Mouse (Mus musculus): ENCODE results near the gene Trim8. TPM values are rescaled to one million over a fixed set of nuclear protein-coding genes. Genes with fewer than 3 reads are reported as not detected.

Trim8 gene
- polyA plus RNA-seq, 1 experiment from 2014 or later = 18.0 TPM

GRCm38 (mm10) chr19:46457798-46458197, 43.7 kb upstream of the Trim8 start:
- Histone ChIP-seq H3K4me2 (ENCODE audit: low read depth, severe bottlenecking) (no peak overlapping the region), H3K27me3 (ENCODE audit: control insufficient read depth, insufficient read depth, low read length) (no peaks in the 10 kb centered on the region), H3K4me3 (ENCODE audit: low read depth, low read length) (no peak overlapping the region), H3K4me1 (ENCODE audit: control insufficient read depth, insufficient read depth, low read length) (peaks cover 6% of the 10 kb centered on the region; the same call in 1 of the 2 replicates), H3K27ac (replicated peaks; ENCODE audit: low read depth, low read length) (no peak overlapping the region), H3K36me3 (ENCODE audit: control insufficient read depth, insufficient read depth, low read length) (peaks cover 8% of the 10 kb centered on the region), H3K9me3 (ENCODE audit: control insufficient read depth, low read length) (no peaks in the 10 kb centered on the region), H3K9ac (ENCODE audit: low read length) (no peak overlapping the region)
- ATAC-seq (ENCODE audit: insufficient number of reproducible peaks, low FRiP score, low TSS enrichment, low read depth) (no peak), DNase-seq (ENCODE audit: low spot score) (no peak)
- 86% methylated on average over 5 of the region's 5 CpGs for WGBS

- DNase-seq (ENCODE audit: low spot score) (no peak), ATAC-seq (ENCODE audit: insufficient number of reproducible peaks, low FRiP score, low TSS enrichment, low read depth) (no peak)
- Histone ChIP-seq H3K27ac (replicated peaks; ENCODE audit: low read depth, low read length) (no peak overlapping the region), H3K4me2 (ENCODE audit: low read depth, severe bottlenecking) (no peak overlapping the region), H3K9me3 (ENCODE audit: control insufficient read depth, low read length) (no peaks in the 10 kb centered on the region), H3K36me3 (ENCODE audit: control insufficient read depth, insufficient read depth, low read length) (peaks cover 6% of the 10 kb centered on the region), H3K27me3 (ENCODE audit: control insufficient read depth, insufficient read depth, low read length) (no peaks in the 10 kb centered on the region), H3K4me1 (ENCODE audit: control insufficient read depth, insufficient read depth, low read length) (peaks cover 6% of the 10 kb centered on the region; the same call in 1 of the 2 replicates), H3K4me3 (ENCODE audit: low read depth, low read length) (no peak overlapping the region), H3K9ac (ENCODE audit: low read length) (no peak overlapping the region)
- WGBS = 83% methylated on average over 10 of the region's 10 CpGs
These were observed 42.2 kb upstream of the Trim8 start for GRCm38 (mm10) chr19:46459256-46459655.

GRCm38 (mm10) chr19:46459889-46460288, 41.6 kb upstream of the Trim8 start:
- ATAC-seq (ENCODE audit: insufficient number of reproducible peaks, low FRiP score, low TSS enrichment, low read depth) = no peak
- H3K27me3 ChIP-seq (ENCODE audit: control insufficient read depth, insufficient read depth, low read length) = no peaks in the 10 kb centered on the region
- 88% methylated on average over 2 of the region's 2 CpGs for WGBS
- no peak overlapping the region for H3K27ac ChIP-seq (replicated peaks; ENCODE audit: low read depth, low read length)
- DNase-seq (ENCODE audit: low spot score) = no peak
- no peak overlapping the region for H3K4me3 ChIP-seq (ENCODE audit: low read depth, low read length)
- no peaks in the 10 kb centered on the region for H3K9me3 ChIP-seq (ENCODE audit: control insufficient read depth, low read length)
- peaks cover 4% of the 10 kb centered on the region; the same call in 1 of the 2 replicates for H3K4me1 ChIP-seq (ENCODE audit: control insufficient read depth, insufficient read depth, low read length)
- no peak overlapping the region for H3K4me2 ChIP-seq (ENCODE audit: low read depth, severe bottlenecking)
- H3K9ac ChIP-seq (ENCODE audit: low read length) = no peak overlapping the region
- peaks cover 6% of the 10 kb centered on the region for H3K36me3 ChIP-seq (ENCODE audit: control insufficient read depth, insufficient read depth, low read length)

- Histone ChIP-seq H3K9ac (ENCODE audit: low read length) (no peak overlapping the region), H3K36me3 (ENCODE audit: control insufficient read depth, insufficient read depth, low read length) (peaks cover 6% of the 10 kb centered on the region)
These were observed 38.9 kb upstream of the Trim8 start for GRCm38 (mm10) chr19:46462574-46462973.

GRCm38 (mm10) chr19:46463446-46463845, 38.1 kb upstream of the Trim8 start:
- Histone ChIP-seq H3K36me3 (ENCODE audit: control insufficient read depth, insufficient read depth, low read length) (peaks cover 6% of the 10 kb centered on the region), H3K27me3 (ENCODE audit: control insufficient read depth, insufficient read depth, low read length) (no peaks in the 10 kb centered on the region), H3K4me3 (ENCODE audit: low read depth, low read length) (no peak overlapping the region), H3K9ac (ENCODE audit: low read length) (no peak overlapping the region), H3K4me1 (ENCODE audit: control insufficient read depth, insufficient read depth, low read length) (no peaks in the 10 kb centered on the region), H3K4me2 (ENCODE audit: low read depth, severe bottlenecking) (no peak overlapping the region), H3K9me3 (ENCODE audit: control insufficient read depth, low read length) (no peaks in the 10 kb centered on the region), H3K27ac (replicated peaks; ENCODE audit: low read depth, low read length) (no peak overlapping the region)
- 96% methylated on average over 4 of the region's 4 CpGs for WGBS
- DNase-seq (ENCODE audit: low spot score) (no peak), ATAC-seq (ENCODE audit: insufficient number of reproducible peaks, low FRiP score, low TSS enrichment, low read depth) (no peak)

More at GRCm38 (mm10) chr19:46462574-46462973, 38.9 kb upstream of the Trim8 start:
- 90% methylated on average over 3 of the region's 3 CpGs for WGBS
- no peak overlapping the region for H3K4me3 ChIP-seq (ENCODE audit: low read depth, low read length)
- H3K9me3 ChIP-seq (ENCODE audit: control insufficient read depth, low read length) = no peaks in the 10 kb centered on the region
- ATAC-seq (ENCODE audit: insufficient number of reproducible peaks, low FRiP score, low TSS enrichment, low read depth) (no peak), DNase-seq (ENCODE audit: low spot score) (no peak)
- H3K4me2 ChIP-seq (ENCODE audit: low read depth, severe bottlenecking) = no peak overlapping the region
- no peaks in the 10 kb centered on the region for H3K27me3 ChIP-seq (ENCODE audit: control insufficient read depth, insufficient read depth, low read length)
- H3K27ac ChIP-seq (replicated peaks; ENCODE audit: low read depth, low read length) = no peak overlapping the region
- H3K4me1 ChIP-seq (ENCODE audit: control insufficient read depth, insufficient read depth, low read length) = no peaks in the 10 kb centered on the region

GRCm38 (mm10) chr19:46466160-46466559, 35.3 kb upstream of the Trim8 start:
- DNase-seq (ENCODE audit: low spot score) = no peak
- H3K27ac ChIP-seq (replicated peaks; ENCODE audit: low read depth, low read length) = no peak overlapping the region
- H3K4me3 ChIP-seq (ENCODE audit: low read depth, low read length) = no peak overlapping the region
- H3K9ac ChIP-seq (ENCODE audit: low read length) = no peak overlapping the region
- H3K27me3 ChIP-seq (ENCODE audit: control insufficient read depth, insufficient read depth, low read length) = no peaks in the 10 kb centered on the region
- 75% methylated on average over 6 of the region's 6 CpGs for WGBS
- no peaks in the 10 kb centered on the region; the same call in 1 of the 2 replicates for H3K36me3 ChIP-seq (ENCODE audit: control insufficient read depth, insufficient read depth, low read length)
- no peaks in the 10 kb centered on the region for H3K9me3 ChIP-seq (ENCODE audit: control insufficient read depth, low read length)
- H3K4me1 ChIP-seq (ENCODE audit: control insufficient read depth, insufficient read depth, low read length) = peaks cover 5% of the 10 kb centered on the region
- ATAC-seq (ENCODE audit: insufficient number of reproducible peaks, low FRiP score, low TSS enrichment, low read depth) = no peak
- H3K4me2 ChIP-seq (ENCODE audit: low read depth, severe bottlenecking) = no peak overlapping the region

GRCm38 (mm10) chr19:46467051-46467503, 34.4 kb upstream of the Trim8 start:
- WGBS = 73% methylated on average over 3 of the region's 3 CpGs
- no peak overlapping the region for H3K9ac ChIP-seq (ENCODE audit: low read length)
- H3K27ac ChIP-seq (replicated peaks; ENCODE audit: low read depth, low read length) = no peak overlapping the region
- DNase-seq (ENCODE audit: low spot score) = no peak
- H3K27me3 ChIP-seq (ENCODE audit: control insufficient read depth, insufficient read depth, low read length) = no peaks in the 10 kb centered on the region
- H3K36me3 ChIP-seq (ENCODE audit: control insufficient read depth, insufficient read depth, low read length) = no peaks in the 10 kb centered on the region; the same call in 1 of the 2 replicates
- no peak overlapping the region for H3K4me2 ChIP-seq (ENCODE audit: low read depth, severe bottlenecking)
- no peak for ATAC-seq (ENCODE audit: insufficient number of reproducible peaks, low FRiP score, low TSS enrichment, low read depth)
- H3K4me3 ChIP-seq (ENCODE audit: low read depth, low read length) = no peak overlapping the region
- H3K4me1 ChIP-seq (ENCODE audit: control insufficient read depth, insufficient read depth, low read length) = peaks cover 14% of the 10 kb centered on the region
- no peaks in the 10 kb centered on the region for H3K9me3 ChIP-seq (ENCODE audit: control insufficient read depth, low read length)

- peaks cover 6% of the 10 kb centered on the region for H3K36me3 ChIP-seq (ENCODE audit: control insufficient read depth, insufficient read depth, low read length)
- H3K27me3 ChIP-seq (ENCODE audit: control insufficient read depth, insufficient read depth, low read length) = no peaks in the 10 kb centered on the region
- DNase-seq (ENCODE audit: low spot score) (no peak), ATAC-seq (ENCODE audit: insufficient number of reproducible peaks, low FRiP score, low TSS enrichment, low read depth) (no peak)
- H3K4me1 ChIP-seq (ENCODE audit: control insufficient read depth, insufficient read depth, low read length) = peaks cover 15% of the 10 kb centered on the region
- H3K27ac ChIP-seq (replicated peaks; ENCODE audit: low read depth, low read length) = 0 out of 2 replicates have a peak overlapping the region, but pooled peaks have one; percentile 3
- 51% methylated on average over 17 of the region's 17 CpGs for WGBS
- H3K4me2 ChIP-seq (ENCODE audit: low read depth, severe bottlenecking) = no peak overlapping the region
- no peak overlapping the region for H3K9ac ChIP-seq (ENCODE audit: low read length)
- H3K9me3 ChIP-seq (ENCODE audit: control insufficient read depth, low read length) = no peaks in the 10 kb centered on the region
- no peak overlapping the region for H3K4me3 ChIP-seq (ENCODE audit: low read depth, low read length)
These were observed 30.9 kb upstream of the Trim8 start for GRCm38 (mm10) chr19:46470364-46471240.
